Mouse (Mus musculus) kidney, adult 2 months (tissue): ENCODE data around the gene Ints4.

Experiments used
- CTCF ChIP-seq: fragments of 200-500 bp; conservative IDR thresholded peaks from 2 replicates; pipeline ENCODE4 v1.5.1; 2011; ENCODE audit warnings: low read depth, mild to moderate bottlenecking, control low read depth, low read length, moderate library complexity, mixed read lengths; ENCODE audit not compliant: insufficient read depth, insufficient read length
- POLR2A ChIP-seq: fragments of 200-500 bp; IDR thresholded peaks from one replicate; pipeline ENCODE4 v1.6.1; 2011; ENCODE audit warnings: low read depth, low read length, control low read depth

DNA sequence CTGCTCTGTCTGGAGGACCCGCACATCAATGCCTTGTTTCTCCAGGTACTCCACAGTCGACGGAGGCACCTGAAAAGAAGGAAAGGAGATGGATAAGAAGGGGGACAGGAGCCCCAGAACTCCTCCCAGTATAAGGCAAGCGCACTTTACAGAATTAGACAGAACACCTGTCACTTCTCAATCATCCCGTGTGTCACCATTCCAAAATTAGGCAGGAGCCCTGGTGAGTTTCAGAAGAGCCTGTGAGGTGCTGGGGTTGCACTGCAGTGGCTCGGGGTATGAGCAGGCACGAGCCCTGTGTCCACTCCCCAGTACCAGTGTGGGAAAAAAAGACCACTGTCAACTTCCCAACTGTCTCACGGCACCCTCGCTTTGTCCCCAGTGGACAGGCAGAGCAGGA, 69.9 kb downstream of the Ints4 start:
- no peak for TF ChIP-seq CTCF
- TF ChIP-seq POLR2A = no peak
